Mouse (Mus musculus) brain, embryonic 14.5 days (tissue): ENCODE data around the gene Dgki.

Source experiments
- CTCF ChIP-seq: fragments of 200-500 bp; IDR thresholded peaks from 2 replicates; pipeline ENCODE4 v1.5.1; 2012; ENCODE audit warnings: inconsistent platforms, mild to moderate bottlenecking, moderate library complexity, borderline replicate concordance; ENCODE audit not compliant: insufficient read depth, insufficient read length; ENCODE audit errors: extremely low read depth
- POLR2A ChIP-seq: fragments of 200-500 bp; IDR thresholded peaks from 2 replicates; pipeline ENCODE4 v1.6.1; 2012; ENCODE audit warnings: mild to moderate bottlenecking, inconsistent platforms, borderline replicate concordance; ENCODE audit not compliant: poor library complexity, insufficient read depth, insufficient read length, severe bottlenecking; ENCODE audit errors: extremely low read depth

- TF ChIP-seq CTCF (no peak), POLR2A (no peak)
Measured at GRCm38 (mm10) chr6:36955293-36955692, 344.7 kb downstream of the Dgki start.
